In the genomic region with DNA sequence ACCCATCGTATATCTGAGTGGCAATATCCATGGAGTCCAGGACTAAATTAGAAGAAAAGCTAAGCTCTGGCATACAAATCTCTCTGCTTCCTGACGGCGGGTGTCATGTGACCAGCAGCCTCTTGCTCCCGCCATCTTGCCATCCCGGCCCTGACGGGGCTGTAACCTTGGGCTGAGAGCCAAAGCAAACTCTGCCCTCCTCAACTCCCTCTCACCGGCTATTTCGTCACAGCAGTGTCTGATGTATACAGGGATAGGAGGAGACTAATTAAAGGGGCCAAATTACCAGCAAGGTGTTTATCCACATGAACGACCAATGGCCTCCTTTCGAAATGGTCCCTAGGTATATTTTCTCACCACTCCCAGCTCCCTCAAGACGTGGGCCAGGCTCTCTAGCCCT, we compare ENCODE assay signal across 30 mouse cellular contexts. TPM values are rescaled to one million over a fixed set of nuclear protein-coding genes. Genes with fewer than 3 reads are reported as not detected.
A peak's percentile ranks its signal among the peaks of the same experiment; 100 is the strongest.
DNase-seq lines count a peak whose midpoint lies in the region; ATAC-seq and TF ChIP-seq lines count a peak whose summit lies in the region.
"Had no signal": no experiment of that assay in that cellular context is flagged by ENCODE, and none has a peak within 500 bp of the region (broad histone marks: within the 10 kb centered on the region; RNA-seq: fewer than 3 reads in every experiment).

No protein-coding gene starts in this region.

- no peak for TF ChIP-seq CTCF in kidney, adult 2 months (conservative IDR thresholded peaks at IDR 0.05; ENCODE audit: insufficient read depth, insufficient read length, low read depth, low read length)
- TF ChIP-seq CTCF in forebrain, postnatal 0 days (IDR thresholded peaks at IDR 0.05; ENCODE audit: low read depth): no peak

- H3K36me3 ChIP-seq in kidney, adult 2 months (ENCODE audit: control insufficient read depth, insufficient read depth, low read length): no peaks in the 10 kb centered on the region
- no peaks in the 10 kb centered on the region for H3K36me3 ChIP-seq in forebrain, postnatal 0 days (ENCODE audit: insufficient read depth)
- H3K36me3 ChIP-seq: hindbrain, embryonic 10.5 days; hindbrain, embryonic 15.5 days; midbrain, embryonic 12.5 days; neural tube, embryonic 12.5 days had no signal

- no peak for ATAC-seq in forebrain, postnatal 0 days
- ATAC-seq: forebrain, embryonic 13.5 days; inflammation-experienced regulatory T-cells, adult 6 months had no signal

- DNase-seq in adrenal gland, postnatal 10 days: peak; percentile 18
- DNase-seq in adrenal gland, postnatal 25 days: no peak
- DNase-seq in lung, adult 18-20 months: peak; percentile 56 to 72
- no peak for DNase-seq in lung, postnatal 14 days
- peak; percentile 30 for DNase-seq in lung, postnatal 10 days
- DNase-seq in kidney, adult 2 months: no peak
- no peak for DNase-seq in forebrain, postnatal 0 days
- DNase-seq: adrenal gland, adult 8-10 months; cerebellum, adult 2 months; cerebellum, postnatal 14 days; gastrocnemius, postnatal 14 days; heart, postnatal 14 days; kidney, adult 9 months; kidney, postnatal 10 days; layer of hippocampus, adult 9-11 months; liver; lung, embryonic 14.5 days; right cerebral cortex, postnatal 4 days; thymus, adult 18-20 months; thymus, postnatal 25 days had no signal

- no peaks in the 10 kb centered on the region for H3K9me3 ChIP-seq in forebrain, postnatal 0 days (ENCODE audit: low read length)
- H3K9me3 ChIP-seq: forebrain, embryonic 13.5 days; hindbrain, embryonic 10.5 days; hindbrain, embryonic 15.5 days; megakaryocyte, embryonic 14.5 days; midbrain, embryonic 12.5 days; neural tube, embryonic 12.5 days had no signal

- no peak for TF ChIP-seq POLR2A in kidney, adult 2 months (IDR thresholded peaks at IDR 0.05; ENCODE audit: low read depth, low read length)

- no peaks in the 10 kb centered on the region for H3K4me1 ChIP-seq in kidney, adult 2 months (ENCODE audit: control insufficient read depth, insufficient read depth, low read length)
- H3K4me1 ChIP-seq in forebrain, postnatal 0 days (ENCODE audit: insufficient read depth): no peaks in the 10 kb centered on the region
- H3K4me1 ChIP-seq: forebrain, embryonic 13.5 days; hindbrain, embryonic 15.5 days; midbrain, embryonic 12.5 days had no signal

- no peak overlapping the region for H3K4me2 ChIP-seq in forebrain, postnatal 0 days (ENCODE audit: low read depth)
- H3K4me2 ChIP-seq: forebrain, embryonic 13.5 days; hindbrain, embryonic 15.5 days; lung, embryonic 14.5 days; midbrain, embryonic 12.5 days; neural tube, embryonic 12.5 days had no signal

- no peak overlapping the region for H3K4me3 ChIP-seq in kidney, adult 2 months (ENCODE audit: insufficient read depth, low read depth, low read length)
- no peak overlapping the region for H3K4me3 ChIP-seq in forebrain, postnatal 0 days (ENCODE audit: low read depth, low read length)
- H3K4me3 ChIP-seq: erythroblast, embryonic 14.5 days; forebrain, embryonic 13.5 days; hindbrain, embryonic 10.5 days; hindbrain, embryonic 15.5 days; megakaryocyte, embryonic 14.5 days; midbrain, embryonic 12.5 days; myocyte; neural tube, embryonic 12.5 days had no signal

- no peaks in the 10 kb centered on the region for H3K27me3 ChIP-seq in kidney, adult 2 months (replicated peaks; ENCODE audit: control insufficient read depth, insufficient read depth, low read length)
- H3K27me3 ChIP-seq in forebrain, postnatal 0 days (ENCODE audit: insufficient read depth, low read length): no peaks in the 10 kb centered on the region
- H3K27me3 ChIP-seq: forebrain, embryonic 13.5 days; hindbrain, embryonic 15.5 days; midbrain, embryonic 12.5 days; neural tube, embryonic 12.5 days had no signal

- no peak overlapping the region for H3K9ac ChIP-seq in forebrain, postnatal 0 days
- H3K9ac ChIP-seq: forebrain, embryonic 13.5 days; hindbrain, embryonic 15.5 days; lung, embryonic 14.5 days; midbrain, embryonic 12.5 days; neural tube, embryonic 12.5 days had no signal

- H3K27ac ChIP-seq in kidney, adult 2 months (ENCODE audit: insufficient read depth, low read depth, low read length): no peak overlapping the region
- H3K27ac ChIP-seq in forebrain, postnatal 0 days (ENCODE audit: low read depth, low read length): no peak overlapping the region
- H3K27ac ChIP-seq: forebrain, embryonic 13.5 days; hindbrain, embryonic 10.5 days; hindbrain, embryonic 15.5 days; midbrain, embryonic 12.5 days; neural tube, embryonic 12.5 days; stomach, postnatal 0 days had no signal

- 70% methylated on average over 11 of the region's 11 CpGs for WGBS in kidney, adult 2 months
- WGBS in forebrain, postnatal 0 days: 86% methylated on average over 11 of the region's 11 CpGs

RNA-seq across cellular contexts. Expression of gene Rasl11b, which starts 43.3 kb away (rescaled TPM):
- total RNA-seq in adrenal gland, postnatal 10 days (2021): 10 to 100 TPM; 15.7 to 18.6 TPM
- 14.7 and 20.1 TPM in 2 replicates for total RNA-seq in adrenal gland, postnatal 25 days (2021)
- 43.1 and 44.9 TPM in 2 replicates for polyA plus RNA-seq in kidney, adult 2 months (2012; rRNA removed)
- total RNA-seq in forebrain, postnatal 0 days (2014; rRNA removed): 7.7 and 8.4 TPM in 2 replicates
- polyA plus RNA-seq in forebrain, postnatal 0 days (2015; fragmentation: Nextera tagmentation; extraction: Ambion mirVana): 37.3 and 43.5 TPM in 2 replicates
- polyA plus RNA-seq: erythroblast, embryonic 14.5 days had no signal

Comparison
In these comparisons a context has a peak if more than half of its experiments do, and no peak if none do; other contexts are left out.
1. DNase-seq: peak in adrenal gland, postnatal 10 days (single experiment), lung, adult 18-20 months (2 of 2) and lung, postnatal 10 days (single experiment); none in adrenal gland, postnatal 25 days (single experiment), lung, postnatal 14 days (single experiment), kidney, adult 2 months (single experiment) and forebrain, postnatal 0 days (single experiment).